Mouse (Mus musculus) adrenal gland, postnatal 4 days (tissue): ENCODE data around the gene Arnt. TPM values are rescaled to one million over a fixed set of nuclear protein-coding genes. Genes with fewer than 3 reads are reported as not detected.

Experiments used
- DNase-seq, 2 experiments: peaks; one replicate each; pipeline ENCODE4 v3.0.0; 2021 to 2022; ENCODE audit warnings: low spot score in 2 of 2, mixed read lengths in 2 of 2
- total RNA-seq, 2 experiments: library from RNA; stranded (reverse); gene quantifications; 2 replicates each; pipeline ENCODE4 v1.2.3; 2021

Gene Arnt
- total RNA-seq, 2 experiments from 2014 or later = 76.4 to 76.5 TPM

DNA sequence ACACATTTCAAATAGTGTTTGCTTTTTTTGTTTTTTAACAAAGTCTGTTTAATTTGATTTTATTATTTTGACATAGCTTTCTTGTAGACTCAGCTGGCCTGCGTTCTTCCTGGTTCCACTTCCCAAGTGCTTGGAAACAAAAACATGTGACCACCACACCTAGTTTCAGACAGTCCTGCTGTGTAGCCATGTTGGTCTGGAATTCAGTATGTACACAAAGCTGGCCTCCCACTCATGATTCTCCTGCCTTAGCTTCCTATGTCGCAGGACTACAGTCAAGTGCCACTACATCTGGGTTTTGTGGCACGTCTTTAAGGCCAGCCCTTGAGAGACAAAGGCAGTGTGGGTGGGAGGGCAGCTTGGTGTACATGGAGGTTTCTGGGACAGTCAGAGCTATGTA, 16.7 kb downstream of the Arnt start:
- DNase-seq = no peak

DNA sequence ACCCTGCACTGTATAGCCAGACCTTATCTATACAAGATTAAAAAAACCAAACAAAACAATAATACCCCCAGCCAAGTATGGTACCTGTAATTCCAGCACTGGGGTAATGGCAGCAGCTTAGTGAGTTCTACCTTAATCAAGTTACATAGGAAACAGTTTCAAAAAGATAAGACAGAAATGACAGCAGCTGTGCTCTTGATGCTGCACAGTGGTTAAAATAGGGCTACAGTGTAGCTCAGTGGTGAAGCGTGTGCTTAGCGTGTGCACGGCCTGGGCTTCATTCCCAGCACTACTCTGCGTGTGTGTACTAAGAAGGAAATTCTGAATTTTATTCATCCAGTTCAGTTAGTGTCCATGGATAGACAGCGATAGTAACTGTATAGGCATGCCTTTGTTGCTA, 22.2 kb downstream of the Arnt start:
- DNase-seq = no peak

DNA sequence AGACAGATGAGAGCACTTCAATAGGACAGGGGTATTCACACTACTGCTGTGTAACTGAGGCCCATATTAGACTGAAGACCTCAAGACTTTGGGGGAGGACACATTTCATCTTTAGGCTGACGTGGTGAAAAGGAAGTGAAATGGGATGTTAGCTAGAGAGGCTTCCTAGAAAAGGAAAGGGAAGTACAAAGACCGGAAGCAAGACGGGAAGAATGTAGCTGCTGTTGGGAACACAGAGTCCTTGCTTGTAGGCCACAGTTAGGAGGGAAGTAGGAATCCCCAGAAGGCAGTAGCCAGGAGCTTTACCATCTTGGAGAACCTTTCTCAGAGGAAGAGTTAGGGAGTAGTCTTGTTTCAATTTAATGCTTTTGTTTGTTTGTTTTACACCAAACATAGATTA, 23.6 kb downstream of the Arnt start:
- DNase-seq = no peak

DNA sequence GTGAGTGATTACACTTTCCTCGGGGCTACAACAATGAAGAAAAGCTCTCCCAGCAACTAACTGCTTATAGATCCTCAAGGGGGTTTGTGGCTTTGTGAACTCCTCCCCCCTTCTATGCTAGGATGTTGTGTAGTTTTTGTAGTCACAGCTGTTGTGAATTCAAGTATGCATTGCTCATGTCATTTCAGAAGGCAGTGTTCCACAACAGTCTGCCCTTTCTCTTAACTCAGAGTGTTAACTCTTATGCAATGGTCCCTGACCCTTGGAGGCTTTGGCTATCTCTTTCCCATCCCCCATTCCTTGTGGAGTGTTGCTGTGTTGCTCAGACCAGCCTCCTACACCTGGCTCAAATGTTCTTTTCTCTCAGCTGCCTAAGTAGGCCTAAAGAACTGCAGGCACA, 25.2 kb downstream of the Arnt start:
- no peak for DNase-seq

DNA sequence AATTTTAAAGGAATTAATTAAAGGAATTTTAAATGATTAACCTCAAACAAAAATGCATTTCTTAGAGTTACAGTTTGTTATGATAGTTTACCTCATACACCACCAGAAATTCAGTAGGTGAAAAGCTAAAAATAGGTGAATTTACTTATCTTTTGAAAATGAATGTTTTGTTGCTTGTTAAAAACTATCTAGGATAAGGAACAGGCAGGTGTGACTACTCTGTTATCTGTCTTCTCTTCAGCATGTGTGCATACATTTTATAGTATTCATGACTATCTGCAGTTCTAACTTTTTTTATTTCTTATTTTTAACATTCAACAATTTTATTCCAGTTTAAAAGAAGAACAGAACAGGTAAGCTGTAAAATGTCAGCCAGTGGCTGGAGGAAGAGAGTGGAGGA, 29.7 kb downstream of the Arnt start:
- DNase-seq = no peak

DNA sequence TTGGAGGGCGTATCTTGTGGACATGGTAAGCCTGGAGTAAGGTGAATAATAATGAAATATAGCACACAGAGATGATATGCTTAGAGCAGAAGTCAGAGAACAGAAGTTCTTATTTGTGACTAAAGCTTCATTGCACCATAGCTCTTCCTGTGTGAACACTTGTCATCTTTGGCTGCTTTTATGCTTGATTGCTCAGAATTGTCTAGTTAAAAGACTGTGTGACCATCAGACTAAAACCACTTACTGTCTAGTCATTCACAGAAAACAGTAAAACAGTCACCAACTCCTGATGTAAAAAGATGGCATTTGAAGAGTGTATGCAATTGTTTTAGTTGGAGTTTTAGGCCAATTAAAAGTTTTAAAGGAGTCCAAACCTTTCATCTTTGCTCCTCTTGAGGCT, 44.8 kb downstream of the Arnt start:
- no peak for DNase-seq

DNA sequence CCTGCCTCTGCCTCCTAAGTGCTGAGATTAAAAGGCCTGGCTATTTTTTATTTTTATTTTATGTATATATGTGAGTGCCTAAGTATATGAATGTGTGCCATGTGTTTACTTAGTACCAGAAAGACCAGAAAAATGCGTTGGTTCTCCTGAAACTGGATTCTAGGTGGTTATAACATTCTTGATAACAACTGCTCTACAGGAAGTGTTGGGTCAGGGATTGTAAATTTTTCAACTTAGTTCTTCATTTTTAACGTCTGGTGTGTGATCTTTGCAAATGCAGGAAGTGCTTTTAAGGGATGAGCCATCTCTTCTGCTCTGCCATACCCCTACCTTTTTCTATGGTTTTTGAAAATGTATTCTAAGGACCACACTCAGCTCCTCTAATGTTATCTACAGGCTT, 52.2 kb downstream of the Arnt start:
- no peak for DNase-seq

DNA sequence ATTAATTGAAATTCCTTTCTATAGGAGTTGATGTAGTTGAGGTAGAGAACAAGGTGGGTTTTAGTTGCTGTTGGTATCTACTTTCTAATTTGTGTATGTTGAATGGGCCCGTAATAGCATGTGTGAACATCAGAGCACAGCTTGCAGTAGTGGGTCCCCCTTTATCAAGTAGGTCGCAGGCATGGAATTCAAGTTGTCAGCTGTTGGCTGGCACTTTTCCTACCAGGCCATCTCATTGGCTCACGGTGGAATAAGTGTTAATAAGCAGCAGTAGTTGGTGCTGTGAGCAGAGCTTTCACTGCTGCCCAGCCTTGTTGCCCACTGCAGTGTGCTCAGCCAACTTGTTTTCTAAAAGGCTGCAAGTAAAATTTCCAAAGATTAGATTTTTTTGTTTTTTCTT, 54.5 kb downstream of the Arnt start:
- DNase-seq = no peak

DNA sequence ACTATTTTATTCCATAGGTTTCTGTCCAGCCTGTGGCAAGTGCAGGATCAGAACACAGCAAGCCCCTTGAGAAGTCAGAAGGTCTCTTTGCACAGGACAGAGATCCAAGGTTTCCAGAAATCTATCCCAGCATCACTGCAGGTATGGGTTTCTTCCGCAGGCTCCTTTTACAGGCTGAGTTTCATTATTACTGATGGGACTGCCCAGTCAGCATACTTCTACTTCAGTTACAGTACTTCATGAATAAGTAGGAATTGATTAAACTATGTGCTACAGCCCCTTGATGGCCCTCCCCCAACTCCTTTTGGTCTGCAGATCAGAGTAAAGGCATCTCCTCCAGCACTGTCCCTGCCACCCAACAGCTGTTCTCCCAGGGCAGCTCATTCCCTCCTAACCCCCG, 56.0 kb downstream of the Arnt start:
- DNase-seq = no peak

DNA sequence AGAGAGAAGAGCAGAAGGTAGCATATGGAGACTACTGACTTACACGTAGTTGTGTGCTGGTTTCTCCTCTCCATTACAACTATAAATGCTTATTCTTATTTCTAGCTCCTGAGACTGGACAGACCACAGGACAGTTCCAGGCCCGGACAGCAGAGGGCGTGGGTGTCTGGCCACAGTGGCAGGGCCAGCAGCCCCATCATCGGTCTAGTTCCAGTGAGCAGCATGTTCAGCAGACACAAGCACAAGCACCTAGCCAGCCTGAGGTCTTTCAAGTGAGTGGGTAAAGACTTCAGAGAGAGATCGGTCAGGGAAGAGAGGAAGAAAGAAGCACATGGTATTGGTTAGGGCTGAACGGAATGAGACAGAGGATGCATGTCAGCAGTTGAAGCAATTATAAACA, 60.2 kb downstream of the Arnt start:
- peak; percentile 21 to 29 for DNase-seq

DNA sequence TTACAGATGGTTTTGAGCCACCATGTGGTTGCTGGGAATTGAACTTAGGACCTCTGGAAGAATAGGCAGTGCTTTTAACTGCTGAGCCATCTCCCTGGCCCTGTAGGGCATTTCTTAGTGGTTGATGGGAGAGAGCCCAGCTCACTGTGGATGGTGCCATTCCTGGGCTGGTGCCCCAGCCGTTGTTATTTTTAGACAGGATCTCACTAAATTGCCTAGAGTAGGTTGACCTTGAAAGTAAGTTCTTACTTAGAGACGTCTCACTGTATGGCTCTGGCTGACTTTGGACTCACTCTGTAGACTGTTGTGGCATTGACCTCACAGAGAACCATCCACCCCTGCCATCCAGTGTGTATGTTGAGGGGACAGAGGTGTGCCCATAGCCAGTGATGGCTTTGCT, 64.0 kb downstream of the Arnt start:
- no peak for DNase-seq

DNA sequence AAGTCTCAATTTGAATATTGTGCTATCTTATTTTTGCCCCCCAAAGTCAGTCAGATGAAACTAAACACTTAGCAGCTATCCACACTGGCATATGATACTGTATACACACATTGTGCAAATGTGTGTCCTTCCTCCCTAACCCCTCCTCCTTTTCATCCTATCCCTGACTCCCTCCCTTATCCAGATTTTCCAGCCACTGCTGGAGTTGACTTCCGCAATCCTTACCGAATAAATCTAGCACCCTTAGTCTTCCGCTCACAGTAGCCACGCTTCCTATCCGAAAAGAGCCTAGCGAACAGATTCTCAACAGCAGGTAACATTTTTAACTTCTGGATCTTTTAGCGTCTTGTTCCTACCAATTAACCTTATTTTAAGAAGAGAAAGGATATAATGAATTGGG, 64.8 kb downstream of the Arnt start, which contains the start of gene Ctsk:
TSS of gene Ctsk (plus strand) at position 233 of the 400 bp plus-strand sequence.
- DNase-seq = no peak

DNA sequence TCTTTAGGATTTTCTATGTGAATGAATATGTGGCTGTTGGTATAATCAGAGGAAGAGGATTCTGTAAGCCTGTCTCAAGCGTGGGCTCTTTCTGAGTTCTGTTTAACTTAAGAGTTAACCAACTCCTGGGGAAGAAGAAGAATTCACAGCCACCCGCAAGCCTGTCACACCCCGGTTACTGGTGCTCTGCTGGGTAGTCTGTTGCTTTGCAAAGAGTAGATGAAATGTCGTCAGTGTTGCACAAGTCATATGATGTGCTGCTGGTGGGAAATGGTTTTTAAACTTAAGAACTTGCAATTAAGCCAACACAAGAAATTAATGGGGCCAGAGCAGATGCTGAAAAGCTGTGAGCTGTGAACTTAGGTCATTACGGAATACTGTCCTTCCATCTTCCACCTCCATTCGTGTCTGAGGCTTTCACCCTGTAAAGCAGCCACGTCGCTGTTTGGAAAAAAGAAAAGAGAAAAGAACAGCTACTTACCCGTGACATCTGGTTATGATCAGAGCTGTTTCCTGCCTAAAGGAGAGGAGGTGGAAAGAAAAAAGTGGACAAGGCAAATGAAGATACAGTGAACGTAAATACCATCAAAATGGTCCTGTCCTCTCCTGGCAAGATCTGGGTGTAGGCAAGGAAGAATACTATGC, 65.4 kb downstream of the Arnt start:
- no peak for DNase-seq

DNA sequence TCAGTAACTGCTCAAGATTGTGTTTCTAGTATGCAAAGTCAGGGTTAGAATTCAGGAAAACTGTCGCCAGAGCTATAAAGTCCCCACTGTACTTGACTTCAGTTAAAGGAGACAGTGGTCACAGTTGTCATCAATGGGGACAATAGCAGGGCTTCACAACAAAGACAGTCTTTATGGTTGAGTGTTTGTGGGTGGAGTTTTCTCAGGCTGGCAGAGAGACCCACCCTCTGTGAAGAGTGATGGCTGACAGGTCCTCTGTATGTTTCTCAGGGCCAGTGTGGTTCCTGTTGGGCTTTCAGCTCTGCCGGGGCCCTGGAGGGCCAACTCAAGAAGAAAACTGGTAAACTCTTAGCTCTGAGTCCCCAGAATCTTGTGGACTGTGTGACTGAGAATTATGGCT, 68.1 kb downstream of the Arnt start:
- no peak for DNase-seq

DNA sequence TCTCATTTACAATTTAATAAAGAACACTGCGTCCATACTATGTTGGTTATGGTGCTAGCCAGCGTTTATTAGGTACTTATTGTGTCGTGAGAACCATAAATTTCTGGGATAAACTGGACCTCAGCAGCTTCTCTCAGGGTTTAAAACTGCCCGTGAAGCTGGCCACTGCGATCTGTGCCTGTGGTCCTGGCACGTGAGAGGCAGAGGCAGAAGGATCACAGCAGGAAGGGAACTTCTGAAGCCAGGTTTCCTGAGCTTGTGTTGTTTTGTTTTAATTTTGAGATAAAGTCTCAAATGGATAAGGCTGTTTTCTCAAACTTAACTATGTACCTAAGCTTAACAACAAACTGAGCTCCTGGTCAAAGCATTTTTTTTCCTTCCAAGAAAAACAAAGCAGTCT, 75.2 kb downstream of the Arnt start:
- DNase-seq = no peak

DNA sequence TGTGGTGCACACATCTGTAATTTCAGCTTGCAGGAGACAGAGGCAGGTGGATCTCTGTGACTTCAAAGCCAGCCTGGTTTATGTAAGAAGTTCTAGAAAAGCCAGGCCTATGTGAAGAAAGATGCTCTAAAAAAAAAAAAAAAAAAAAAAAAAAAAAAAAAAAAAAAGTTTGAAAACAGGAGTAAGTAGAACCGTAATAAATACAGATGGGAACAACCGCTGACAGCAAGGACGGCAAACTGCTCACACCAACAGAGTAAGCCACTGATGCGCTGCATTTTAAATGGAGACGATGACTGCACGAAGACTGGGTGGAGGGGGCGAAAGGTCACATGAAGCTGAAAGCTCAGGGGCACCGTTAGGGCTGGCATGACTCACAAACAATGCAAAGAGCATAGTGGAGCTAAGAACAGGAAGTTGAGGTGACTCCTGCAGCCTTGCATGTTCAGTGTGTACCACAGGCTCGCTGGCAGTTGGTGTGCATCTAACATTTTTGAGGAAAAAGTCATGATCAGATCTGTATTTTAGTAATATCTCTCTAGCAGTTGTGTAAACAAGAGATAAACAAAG, 77.5 kb downstream of the Arnt start:
- DNase-seq = no peak

DNA sequence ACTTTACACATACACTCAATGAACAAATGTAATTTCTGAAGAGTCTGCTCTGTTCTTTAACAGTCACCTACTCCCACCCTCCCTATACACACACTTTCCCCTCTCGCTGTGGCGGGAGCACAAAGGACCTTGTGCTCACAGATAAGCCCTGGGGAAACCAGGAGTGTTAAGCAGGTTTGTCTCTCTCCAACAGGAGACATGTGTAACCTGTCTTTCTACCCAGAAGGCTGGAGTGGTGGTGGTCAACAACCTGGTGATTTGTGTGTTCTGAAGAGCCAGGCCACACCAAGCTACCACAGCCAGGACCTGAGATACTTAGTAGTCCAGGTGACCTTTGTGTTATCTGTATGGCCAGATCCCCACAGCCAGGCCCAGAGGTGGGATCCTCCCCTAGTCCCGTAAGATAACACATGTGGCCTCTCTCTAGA, 82.4 kb downstream of the Arnt start:
- DNase-seq = no peak

DNA sequence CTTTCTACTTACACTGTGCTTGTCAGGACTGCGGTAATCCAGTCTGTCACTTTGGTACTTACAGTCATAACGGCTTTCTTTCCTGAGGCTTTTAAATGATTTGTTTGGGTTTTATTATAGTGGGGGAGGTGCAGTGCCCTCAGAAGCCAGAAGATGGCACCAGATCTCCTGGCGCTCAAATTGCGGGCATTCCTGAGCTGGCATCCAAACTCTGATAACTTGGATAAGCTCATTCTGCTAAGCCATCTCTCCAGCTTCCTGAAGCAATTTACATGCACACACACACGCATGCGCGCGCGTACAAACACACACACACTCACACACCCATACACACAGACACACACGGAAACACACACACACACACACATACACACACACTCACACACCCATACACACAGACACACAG, 83.3 kb downstream of the Arnt start:
- DNase-seq = peak in 1 of 2 experiments; percentile 39

DNA sequence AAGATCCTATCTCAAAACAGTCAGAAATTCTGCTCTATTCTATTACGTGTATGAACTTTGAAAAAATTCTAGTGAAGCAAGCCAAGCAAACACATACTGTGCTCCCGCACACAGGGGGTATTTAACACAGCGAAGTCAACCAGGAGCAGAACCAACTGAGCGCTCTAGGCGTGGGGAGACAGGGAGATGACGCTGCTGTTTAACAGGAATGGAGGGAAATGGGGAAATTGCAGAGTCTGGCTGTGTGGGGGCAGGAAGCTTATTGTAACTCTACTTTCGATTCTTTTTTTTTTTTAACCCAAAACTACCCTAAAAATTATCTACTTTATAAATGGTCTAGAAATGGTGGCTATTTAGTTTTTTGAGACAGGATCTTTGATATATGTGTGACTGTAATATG, 84.7 kb downstream of the Arnt start:
- DNase-seq = no peak

DNA sequence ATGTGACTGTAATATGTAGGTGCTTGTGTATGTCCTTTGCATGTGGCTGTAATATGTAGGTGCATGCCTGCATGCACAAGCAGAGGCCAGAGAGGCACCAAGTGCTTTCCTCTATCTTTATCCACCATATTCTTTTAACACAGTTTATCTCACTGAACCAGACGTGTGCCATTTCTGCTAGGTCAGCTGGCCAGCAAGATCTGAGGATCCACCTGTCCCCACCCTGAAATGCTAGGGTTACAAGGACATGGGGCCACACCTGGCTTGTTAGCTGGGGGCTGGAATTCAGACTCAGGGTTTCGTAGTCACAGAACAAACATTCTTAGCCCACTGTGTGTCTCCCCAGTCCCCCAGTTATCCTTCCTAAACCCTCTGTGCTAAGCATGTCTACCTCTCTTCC, 85.1 kb downstream of the Arnt start:
- no peak for DNase-seq

DNA sequence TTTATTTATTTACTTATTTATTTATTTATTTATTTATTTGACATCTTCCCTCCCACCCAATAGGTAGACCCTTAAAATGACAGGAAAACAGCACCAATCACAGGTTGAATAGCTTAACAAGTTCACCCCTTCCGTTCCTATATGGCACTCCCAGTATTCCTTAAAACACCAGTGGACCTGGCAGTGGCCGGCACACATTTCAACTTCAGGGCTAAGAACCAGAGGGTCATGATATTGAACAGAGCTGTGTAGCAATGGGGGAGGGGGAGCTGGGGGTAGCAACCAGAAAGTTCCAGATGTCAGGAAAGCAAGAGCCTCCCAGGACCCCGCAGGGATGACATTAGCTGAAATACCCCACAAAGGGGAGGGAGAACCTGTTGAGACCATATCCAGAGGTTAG, 85.9 kb downstream of the Arnt start:
- no peak for DNase-seq

DNA sequence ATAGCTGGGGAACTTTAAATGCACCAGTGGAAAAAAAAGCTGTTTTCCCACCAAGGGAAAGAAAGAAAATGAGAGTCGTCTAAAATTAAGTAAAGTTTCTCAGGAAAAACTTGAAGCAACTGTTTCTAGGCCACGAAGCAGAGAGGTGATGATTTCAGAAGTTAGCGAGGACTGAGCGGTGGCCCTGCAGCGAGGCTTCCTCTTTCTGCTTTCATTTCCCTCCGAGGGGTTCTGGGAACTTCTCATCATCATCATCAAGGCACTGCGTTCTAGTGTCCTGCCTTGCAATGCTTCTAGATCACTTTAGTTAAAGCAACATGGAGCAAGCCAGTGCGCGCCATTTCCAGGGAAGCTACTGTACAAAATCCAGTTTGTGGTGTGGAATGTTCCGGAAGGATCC, 87.0 kb downstream of the Arnt start:
- DNase-seq = no peak

DNA sequence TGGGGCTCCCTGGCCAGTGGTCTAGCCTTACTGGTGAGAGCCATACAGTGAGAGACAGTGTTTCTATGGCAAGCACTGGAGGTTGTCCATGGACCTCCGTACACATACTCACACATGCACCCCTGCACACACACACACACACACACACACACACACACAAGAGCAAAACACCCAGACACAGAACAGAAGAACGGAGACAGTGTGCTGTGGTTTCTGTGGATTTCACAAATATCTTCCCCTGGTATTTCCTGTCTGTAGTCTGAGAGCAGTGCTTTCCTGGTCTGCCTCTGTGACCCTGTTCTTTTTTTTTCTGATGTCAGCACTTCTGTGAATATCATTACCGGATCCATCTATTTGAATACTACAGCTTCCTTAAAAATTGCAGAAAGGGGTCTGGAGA, 89.5 kb downstream of the Arnt start:
- no peak for DNase-seq
